Mouse (Mus musculus): Measurements from ENCODE around the gene Clca3a2.
"Not testable (repeated sequence)": the region's sequence is repeated elsewhere in the genome, so short reads cannot be mapped to it uniquely, and the experiment has no call there.

Clca3a2 gene

GRCm38 (mm10) chr3:144819219-144819618, at the start of gene Clca3a2:
Gene Clca3a2, minus strand, starts transcription at chr3:144819494.
- not testable (repeated sequence) for DNase-seq (ENCODE audit: low read depth, low spot score)

- DNase-seq (ENCODE audit: low read depth, low spot score), result no peak
Observed at GRCm38 (mm10) chr3:144849584-144849983, 30.3 kb upstream of the Clca3a2 start.

- not testable (repeated sequence) for DNase-seq (ENCODE audit: low read depth, low spot score)
Observed at GRCm38 (mm10) chr3:144849014-144849556, 29.8 kb upstream of the Clca3a2 start, which contains the start of gene Clca3b. Gene Clca3b, minus strand, starts transcription at chr3:144849357.

- no peak for DNase-seq (ENCODE audit: low read depth, low spot score)
Observed at GRCm38 (mm10) chr3:144827257-144827656, 8.0 kb upstream of the Clca3a2 start.

GRCm38 (mm10) chr3:144825151-144825550, 5.9 kb upstream of the Clca3a2 start:
- peak; percentile 87 for DNase-seq (ENCODE audit: low read depth, low spot score)

- peak; percentile 52 for DNase-seq (ENCODE audit: low read depth, low spot score)
Observed at GRCm38 (mm10) chr3:144823331-144823730, 4.0 kb upstream of the Clca3a2 start.

- DNase-seq (ENCODE audit: low read depth, low spot score), result peak; percentile 46
Observed at GRCm38 (mm10) chr3:144820632-144821031, 1.3 kb upstream of the Clca3a2 start.

GRCm38 (mm10) chr3:144813336-144813735, 6.0 kb downstream of the Clca3a2 start:
- peak; percentile 50 for DNase-seq (ENCODE audit: low read depth, low spot score)

- DNase-seq (ENCODE audit: low read depth, low spot score), result no peak
Observed at GRCm38 (mm10) chr3:144811821-144812220, 7.5 kb downstream of the Clca3a2 start.

GRCm38 (mm10) chr3:144808153-144808925, 11.0 kb downstream of the Clca3a2 start:
- not testable (repeated sequence) for DNase-seq (ENCODE audit: low read depth, low spot score)

GRCm38 (mm10) chr3:144806626-144807025, 12.7 kb downstream of the Clca3a2 start:
- not testable (repeated sequence) for DNase-seq (ENCODE audit: low read depth, low spot score)

- peak; percentile 55 for DNase-seq (ENCODE audit: low read depth, low spot score)
Observed at GRCm38 (mm10) chr3:144801861-144802260, 17.4 kb downstream of the Clca3a2 start.

GRCm38 (mm10) chr3:144785181-144786148, 33.8 kb downstream of the Clca3a2 start:
- DNase-seq (ENCODE audit: low read depth, low spot score), result peak; percentile 15

GRCm38 (mm10) chr3:144765161-144765560, 54.1 kb downstream of the Clca3a2 start:
- no peak for DNase-seq (ENCODE audit: low read depth, low spot score)

- no peak for DNase-seq (ENCODE audit: low read depth, low spot score)
Observed at GRCm38 (mm10) chr3:144761454-144761853, 57.8 kb downstream of the Clca3a2 start.

GRCm38 (mm10) chr3:144760592-144761309, 58.5 kb downstream of the Clca3a2 start, which contains the start of gene Clca3a1:
Gene Clca3a1, minus strand, starts transcription at chr3:144760977.
- DNase-seq (ENCODE audit: low read depth, low spot score), result no peak

GRCm38 (mm10) chr3:144759719-144760118, 59.6 kb downstream of the Clca3a2 start:
- peak; percentile 3 for DNase-seq (ENCODE audit: low read depth, low spot score)

GRCm38 (mm10) chr3:144756103-144756502, 63.2 kb downstream of the Clca3a2 start:
- not testable (repeated sequence) for DNase-seq (ENCODE audit: low read depth, low spot score)

- DNase-seq (ENCODE audit: low read depth, low spot score), result peak; percentile 29
Observed at GRCm38 (mm10) chr3:144753120-144753519, 66.2 kb downstream of the Clca3a2 start.

- not testable (repeated sequence) for DNase-seq (ENCODE audit: low read depth, low spot score)
Observed at GRCm38 (mm10) chr3:144749062-144749963, 70.0 kb downstream of the Clca3a2 start.
